Mouse (Mus musculus): Measurements from ENCODE around the gene Mrgprx2. TPM values are rescaled to one million over a fixed set of nuclear protein-coding genes. Genes with fewer than 3 reads are reported as not detected.

Gene Mrgprx2
- total RNA-seq (2012; rRNA removed) (not detected in 2 replicates), total RNA-seq (2014; rRNA removed) (not detected in 2 replicates), polyA plus RNA-seq (2012; ENCODE audit: insufficient read length, low read depth) (not detected in 2 replicates)

DNA sequence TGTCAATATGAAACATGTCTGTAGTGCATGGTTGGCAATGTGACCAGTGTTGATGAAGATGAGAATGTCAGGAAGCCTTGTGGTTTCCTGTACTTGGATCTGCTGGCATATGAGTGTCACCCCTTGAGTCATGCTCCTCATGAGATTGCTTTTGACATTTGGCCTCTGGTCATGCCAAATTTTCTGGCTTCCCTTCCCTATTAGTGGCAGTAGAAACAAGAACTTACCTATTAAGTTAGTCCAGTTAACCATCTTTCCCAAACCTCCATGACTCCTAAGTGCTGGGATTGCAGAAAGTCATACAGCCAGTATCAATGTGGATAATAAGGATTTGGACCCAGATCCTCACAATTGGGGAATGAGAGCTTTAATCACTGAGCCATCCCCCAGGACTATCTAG is at the start of gene Mrgprx2:
Gene Mrgprx2 (minus strand): TSS at position 101 of the 400 bp plus-strand sequence.
- no peak within 1 kb of the TSS for H3K4me2 ChIP-seq (ENCODE audit: insufficient read depth, low read depth, poor library complexity, severe bottlenecking)
- DNase-seq (ENCODE audit: extremely low read depth) = no peak
- no peak within 1 kb of the TSS for H3K4me3 ChIP-seq (replicated peaks in 1 of 3; ENCODE audit: low read depth in 2 of 3, low read length in 2 of 3, poor library complexity in 1 of 3)
- H3K27ac ChIP-seq (ENCODE audit: insufficient read depth, low read depth) = no peak within 1 kb of the TSS
- TF ChIP-seq JUN (IDR thresholded peaks at IDR 0.05; ENCODE audit: insufficient read depth, low read depth, low read length) = no peak
- no peak for TF ChIP-seq EP300 (IDR thresholded peaks at IDR 0.05; ENCODE audit: low read length)
- no peak for TF ChIP-seq NELFE (IDR thresholded peaks at IDR 0.05; ENCODE audit: low read depth, low read length)
- TF ChIP-seq SMC3 (IDR thresholded peaks at IDR 0.05; ENCODE audit: low read depth, low read length) = no peak
- TF ChIP-seq MAX (IDR thresholded peaks at IDR 0.05; ENCODE audit: low read length) = no peak
- no peak for TF ChIP-seq CTCF (conservative IDR thresholded peaks at IDR 0.05 in 1 of 2, IDR thresholded peaks at IDR 0.05 in 1 of 2; ENCODE audit: low read depth in 2 of 2, low read length in 2 of 2)
- TF ChIP-seq IRF4 (IDR thresholded peaks at IDR 0.05; ENCODE audit: low read depth, low read length) = no peak
- no peak for TF ChIP-seq POLR2AphosphoS2 (IDR thresholded peaks at IDR 0.05; ENCODE audit: low read depth, low read length)
- no peak for TF ChIP-seq ETS1 (conservative IDR thresholded peaks at IDR 0.05; ENCODE audit: low read depth, low read length)
- no peak for TF ChIP-seq MAZ (IDR thresholded peaks at IDR 0.05; ENCODE audit: low read depth, low read length)
- no peak for TF ChIP-seq NRF1 (IDR thresholded peaks at IDR 0.05; ENCODE audit: low read depth, low read length)
- TF ChIP-seq USF2 (conservative IDR thresholded peaks at IDR 0.05; ENCODE audit: low read depth, low read length) = no peak
- TF ChIP-seq E2F4 (IDR thresholded peaks at IDR 0.05; ENCODE audit: insufficient replicate concordance, low read depth, low read length) = no peak
- TF ChIP-seq MYC (IDR thresholded peaks at IDR 0.05; ENCODE audit: low read depth, low read length) = no peak
- TF ChIP-seq GABPA (IDR thresholded peaks at IDR 0.05; ENCODE audit: insufficient replicate concordance, low read depth, low read length) = no peak
- TF ChIP-seq POLR2A (IDR thresholded peaks at IDR 0.05; ENCODE audit: low read depth, low read length) = no peak
- no peak for TF ChIP-seq USF1 (IDR thresholded peaks at IDR 0.05; ENCODE audit: low read depth, low read length)
- no peak for TF ChIP-seq ZMIZ1 (IDR thresholded peaks at IDR 0.05; ENCODE audit: low read depth, low read length)
- TF ChIP-seq MEF2A (IDR thresholded peaks at IDR 0.05; ENCODE audit: borderline replicate concordance, low read depth, low read length) = no peak
- TF ChIP-seq ZNF384 (IDR thresholded peaks at IDR 0.05; ENCODE audit: low read depth, low read length) = no peak
- in situ Hi-C loops (cut with MboI; ENCODE audit: low pct_ligation_motif_present, low pct_unique_long_range_greater_than_20kb, low sequenced_read_pairs) = no loop called here
- H3K27me3 ChIP-seq (replicated peaks) = peaks cover 33% of the 10 kb centered on the region
- H3K9me3 ChIP-seq (replicated peaks; ENCODE audit: low read length) = no peaks in the 10 kb centered on the region
- no peaks in the 10 kb centered on the region for H3K36me3 ChIP-seq (replicated peaks in 1 of 2; ENCODE audit: control insufficient read depth in 1 of 2, insufficient read depth in 1 of 2, low read length in 1 of 2)
- H3K4me1 ChIP-seq (ENCODE audit: control insufficient read depth in 1 of 2, insufficient read depth in 2 of 2) = no peaks in the 10 kb centered on the region
- dilution Hi-C loops (cut with MboI; ENCODE audit: extremely low pct_ligation_motif_present, extremely low pct_unique_long_range_greater_than_20kb, low sequenced_read_pairs) = no loop called here
- H3K9ac ChIP-seq (ENCODE audit: insufficient read depth, low read depth) = no peak within 1 kb of the TSS
- H3K79me2 ChIP-seq (replicated peaks; ENCODE audit: control insufficient read depth, extremely low read depth, insufficient read depth, poor library complexity, severe bottlenecking) = no peaks in the 10 kb centered on the region

DNA sequence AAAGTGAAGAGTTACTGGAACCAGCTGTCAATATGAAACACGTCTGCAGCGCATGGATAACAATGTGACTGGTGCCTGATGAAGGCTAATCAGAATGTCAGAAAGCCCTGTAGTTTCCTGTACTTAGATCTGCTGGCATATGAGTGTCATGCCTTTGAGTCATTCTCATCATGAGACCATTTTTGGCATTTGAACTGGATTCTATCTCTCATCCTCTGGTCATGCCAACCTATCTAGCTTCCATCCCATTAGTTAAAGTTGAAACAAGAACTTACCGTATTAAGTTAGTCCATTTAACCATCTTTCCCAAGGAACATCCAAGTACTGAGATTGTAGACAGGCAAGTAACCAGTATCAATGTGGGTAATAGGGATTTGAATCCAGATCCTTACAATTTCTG is 42.9 kb downstream of the Mrgprx2 start, which contains the start of gene Mrgprb1:
Gene Mrgprb1 (minus strand): TSS at position 101 of the 400 bp plus-strand sequence.
- Histone ChIP-seq H3K36me3 (replicated peaks in 1 of 2; ENCODE audit: control insufficient read depth in 1 of 2, insufficient read depth in 1 of 2, low read length in 1 of 2) (no peaks in the 10 kb centered on the region), H3K27ac (ENCODE audit: insufficient read depth, low read depth) (no peak within 1 kb of the TSS), H3K27me3 (replicated peaks) (peaks cover 20% of the 10 kb centered on the region), H3K9me3 (replicated peaks; ENCODE audit: low read length) (no peaks in the 10 kb centered on the region), H3K4me3 (replicated peaks in 1 of 3; ENCODE audit: low read depth in 2 of 3, low read length in 2 of 3, poor library complexity in 1 of 3) (no peak within 1 kb of the TSS), H3K4me2 (ENCODE audit: insufficient read depth, low read depth, poor library complexity, severe bottlenecking) (no peak within 1 kb of the TSS), H3K9ac (ENCODE audit: insufficient read depth, low read depth) (no peak within 1 kb of the TSS), H3K4me1 (ENCODE audit: control insufficient read depth in 1 of 2, insufficient read depth in 2 of 2) (no peaks in the 10 kb centered on the region), H3K79me2 (replicated peaks; ENCODE audit: control insufficient read depth, extremely low read depth, insufficient read depth, poor library complexity, severe bottlenecking) (no peaks in the 10 kb centered on the region)
- dilution Hi-C loops (cut with MboI; ENCODE audit: extremely low pct_ligation_motif_present, extremely low pct_unique_long_range_greater_than_20kb, low sequenced_read_pairs) = no loop called here
- in situ Hi-C loops (cut with MboI; ENCODE audit: low pct_ligation_motif_present, low pct_unique_long_range_greater_than_20kb, low sequenced_read_pairs) = no loop called here
- TF ChIP-seq MXI1 (IDR thresholded peaks at IDR 0.05; ENCODE audit: low read depth, low read length) = no peak
- TF ChIP-seq MAFK (IDR thresholded peaks at IDR 0.05; ENCODE audit: insufficient replicate concordance, low read length) = no peak
- no peak for TF ChIP-seq MEF2A (IDR thresholded peaks at IDR 0.05; ENCODE audit: borderline replicate concordance, low read depth, low read length)
- no peak for TF ChIP-seq ZNF384 (IDR thresholded peaks at IDR 0.05; ENCODE audit: low read depth, low read length)
- TF ChIP-seq KAT2A (IDR thresholded peaks at IDR 0.05; ENCODE audit: insufficient replicate concordance, low read length) = no peak
- TF ChIP-seq CTCF (conservative IDR thresholded peaks at IDR 0.05 in 1 of 2, IDR thresholded peaks at IDR 0.05 in 1 of 2; ENCODE audit: low read depth in 2 of 2, low read length in 2 of 2) = no peak
- no peak for TF ChIP-seq MAZ (IDR thresholded peaks at IDR 0.05; ENCODE audit: low read depth, low read length)
- TF ChIP-seq CHD1 (IDR thresholded peaks at IDR 0.05; ENCODE audit: low read depth, low read length) = no peak
- TF ChIP-seq JUND (conservative IDR thresholded peaks at IDR 0.05; ENCODE audit: low read depth, low read length) = no peak
- no peak for TF ChIP-seq UBTF (IDR thresholded peaks at IDR 0.05; ENCODE audit: low read depth, low read length)
- TF ChIP-seq BHLHE40 (IDR thresholded peaks at IDR 0.05; ENCODE audit: low read depth, low read length) = no peak
- TF ChIP-seq USF2 (conservative IDR thresholded peaks at IDR 0.05; ENCODE audit: low read depth, low read length) = no peak
- no peak for TF ChIP-seq NRF1 (IDR thresholded peaks at IDR 0.05; ENCODE audit: low read depth, low read length)
- DNase-seq (ENCODE audit: extremely low read depth) = no peak
